Mouse (Mus musculus) lung, postnatal 0 days (tissue): ENCODE measurements at regions not wholly inside any gene's neighbourhood (a gene's known extent, or its start where the extent isn't known, plus 50 kb on each side); places are given as distances from the start of the nearest gene placed in this dataset.

Experiments used
- ATAC-seq: fragments of 200-750 bp; cut with Nextera tagmentation; 2 replicates; pipeline ENCODE4 v1.8.0; 2017; ENCODE audit warnings: moderate library complexity
- DNase-seq: peaks from one replicate; pipeline ENCODE4 v3.0.0-alpha.2; 2016; ENCODE audit warnings: low spot score
- H3K27ac ChIP-seq: fragments of 300-500 bp; sonication (generic); 2 replicates; pipeline ENCODE4 v1.5.1; 2014; ENCODE audit warnings: antibody characterized with exemption, mild to moderate bottlenecking, low read length, mixed read lengths
- H3K27me3 ChIP-seq: fragments of 300-500 bp; sonication (generic); replicated peaks from 2 replicates; pipeline ENCODE4 v1.6.1; 2014; ENCODE audit warnings: low read length, mixed read lengths; ENCODE audit not compliant: insufficient read depth
- H3K36me3 ChIP-seq: fragments of 300-500 bp; sonication (generic); 2 replicates; pipeline ENCODE4 v1.6.1; 2014; ENCODE audit warnings: low read length, mixed read lengths; ENCODE audit not compliant: insufficient read depth
- H3K4me1 ChIP-seq: fragments of 300-500 bp; sonication (generic); 2 replicates; pipeline ENCODE4 v1.6.1; 2014; ENCODE audit warnings: antibody characterized with exemption, low read depth, low read length, mixed read lengths; ENCODE audit not compliant: insufficient read depth
- H3K4me2 ChIP-seq: fragments of 300-500 bp; sonication (generic); replicated peaks from 2 replicates; pipeline ENCODE4 v1.6.1; 2014; ENCODE audit warnings: low read depth, mild to moderate bottlenecking, low read length, moderate library complexity, mixed read lengths
- H3K4me3 ChIP-seq: fragments of 300-500 bp; sonication (generic); 2 replicates; pipeline ENCODE4 v1.5.1; 2014; ENCODE audit warnings: low read depth, low read length
- H3K9ac ChIP-seq: fragments of 300-500 bp; sonication (generic); replicated peaks from 2 replicates; pipeline ENCODE4 v1.6.1; 2014; ENCODE audit warnings: low read depth, mild to moderate bottlenecking
- H3K9me3 ChIP-seq: fragments of 300-500 bp; sonication (generic); 2 replicates; pipeline ENCODE4 v1.6.1; 2016; ENCODE audit warnings: low read length, mixed read lengths
- CTCF ChIP-seq: IDR thresholded peaks from 2 replicates; pipeline ENCODE4 v1.5.1; 2016; ENCODE audit warnings: antibody characterized with exemption, mild to moderate bottlenecking
- EP300 ChIP-seq: IDR thresholded peaks from 2 replicates; pipeline ENCODE4 v1.6.1; 2016; ENCODE audit warnings: antibody characterized with exemption, mild to moderate bottlenecking, control low read depth
- WGBS: fragments of 180-500 bp; shearing (Covaris S2); extraction: QIAGEN DNeasy Blood & Tissue Kit; methylation state at CpG from one replicate; pipeline ENCODE4 v1.1.7; 2014; 5-methylcytosine and 5-hydroxymethylcytosine counted together

DNA sequence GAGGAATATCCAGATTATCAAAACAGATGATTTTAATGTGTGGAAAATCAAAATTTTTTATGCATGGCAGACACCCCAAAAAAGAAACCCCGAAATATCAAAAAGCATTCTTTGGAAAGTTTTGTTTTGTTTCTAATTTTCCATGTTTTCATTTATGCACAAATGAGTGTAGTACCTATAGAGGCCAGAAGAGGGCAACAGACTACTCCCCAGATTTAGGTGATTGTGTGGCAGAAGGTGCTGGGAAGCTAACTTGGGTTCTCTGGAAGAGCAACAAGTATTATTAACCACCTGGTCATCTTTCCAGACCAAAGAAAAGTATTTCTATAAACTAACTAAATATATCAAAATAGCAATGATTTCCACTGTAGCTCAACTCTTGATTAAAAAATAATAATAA, 137.2 kb downstream of the Cdc5l start:
- Histone ChIP-seq H3K9ac (no peak overlapping the region), H3K4me2 (no peak overlapping the region), H3K4me3 (no peak overlapping the region), H3K36me3 (no peaks in the 10 kb centered on the region), H3K9me3 (no peaks in the 10 kb centered on the region), H3K4me1 (no peaks in the 10 kb centered on the region), H3K27ac (no peak overlapping the region), H3K27me3 (no peaks in the 10 kb centered on the region)
- DNase-seq, result no peak
- WGBS, result 87% methylated on average over 1 of the region's 1 CpGs
- TF ChIP-seq EP300, result no peak
- peak; percentile 59 for TF ChIP-seq CTCF
- ATAC-seq, result no peak

DNA sequence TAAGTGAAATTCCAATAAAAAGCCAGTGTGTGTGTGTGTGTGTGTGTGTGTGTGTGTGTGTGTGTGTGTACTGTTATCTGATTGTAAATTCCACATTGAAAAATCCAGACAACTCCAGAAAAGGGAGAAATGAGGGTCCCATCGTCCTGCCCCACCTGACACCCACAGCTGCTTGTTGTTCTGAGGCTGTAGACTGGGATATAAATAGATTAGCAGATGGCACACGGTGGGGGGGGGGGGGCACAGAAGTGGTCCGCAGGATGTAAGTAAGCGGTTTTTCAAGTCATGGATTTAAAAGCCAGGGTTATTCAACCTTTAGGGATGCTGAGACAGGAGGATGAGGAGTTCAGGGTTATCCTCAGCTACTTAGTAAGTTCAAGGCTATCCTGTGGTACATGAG, 138.7 kb downstream of the Cdc5l start:
- ATAC-seq (no peak), DNase-seq (no peak)
- Histone ChIP-seq H3K9ac (no peak overlapping the region), H3K4me2 (no peak overlapping the region), H3K36me3 (no peaks in the 10 kb centered on the region), H3K27me3 (no peaks in the 10 kb centered on the region), H3K4me3 (no peak overlapping the region), H3K9me3 (no peaks in the 10 kb centered on the region), H3K27ac (no peak overlapping the region), H3K4me1 (no peaks in the 10 kb centered on the region)
- TF ChIP-seq EP300 (no peak), CTCF (no peak)
- WGBS, result 62% methylated on average over 4 of the region's 4 CpGs

DNA sequence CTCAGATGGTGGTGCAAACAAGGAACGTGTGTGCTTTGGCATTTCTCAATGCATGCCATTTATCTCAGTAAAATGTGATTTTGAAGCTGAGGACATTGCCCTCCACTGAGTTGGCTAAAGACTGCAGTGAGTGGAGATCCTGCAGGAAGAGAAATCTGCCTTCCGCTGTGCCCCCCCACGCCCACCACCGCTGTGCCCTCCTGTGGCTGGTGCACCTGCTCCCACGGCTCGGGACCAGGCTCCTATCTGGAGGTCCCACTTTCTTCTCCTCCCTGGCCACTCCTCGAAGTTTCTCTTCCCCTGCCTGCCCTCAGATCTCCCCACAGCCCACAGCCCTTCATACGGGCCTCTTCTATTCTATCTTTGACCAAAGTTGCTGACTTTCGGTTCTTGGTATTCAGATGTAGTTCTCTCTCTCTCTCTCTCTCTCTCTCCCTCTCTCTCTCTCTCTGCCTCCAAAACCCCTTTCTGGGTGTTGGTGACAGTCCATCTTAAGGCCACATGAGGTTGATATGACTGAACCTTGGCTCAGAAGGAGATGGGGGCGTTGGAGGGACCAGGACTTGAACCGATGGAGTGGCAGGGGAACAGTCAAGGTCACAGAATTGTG, 139.2 kb downstream of the Cdc5l start:
- Histone ChIP-seq H3K9ac (no peak overlapping the region), H3K4me2 (no peak overlapping the region), H3K27ac (no peak overlapping the region), H3K4me1 (no peaks in the 10 kb centered on the region), H3K9me3 (no peaks in the 10 kb centered on the region), H3K27me3 (no peaks in the 10 kb centered on the region), H3K4me3 (no peak overlapping the region), H3K36me3 (no peaks in the 10 kb centered on the region)
- no peak for TF ChIP-seq EP300
- ATAC-seq, result no peak
- WGBS, result 76% methylated on average over 11 of the region's 11 CpGs
- no peak for DNase-seq

DNA sequence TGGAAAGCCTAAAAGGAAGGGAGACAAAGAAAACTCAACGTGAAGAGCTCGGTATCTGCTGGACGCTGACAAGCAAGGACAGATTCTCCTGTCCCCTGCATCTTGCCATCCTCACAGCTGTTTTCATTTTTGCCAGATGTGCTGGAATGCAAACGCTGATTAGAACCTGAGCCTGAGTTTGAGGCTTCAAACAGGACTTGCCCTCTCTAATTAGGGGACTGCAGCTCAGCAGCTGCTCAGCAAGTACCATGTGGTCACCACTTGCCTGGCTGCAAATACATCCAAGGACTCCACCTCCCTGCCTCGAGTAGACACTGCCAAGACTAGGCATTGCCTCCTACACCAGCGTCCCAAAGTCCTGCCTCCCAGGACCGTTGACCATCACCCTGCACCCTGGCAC, 140.7 kb downstream of the Cdc5l start:
- no peak for TF ChIP-seq CTCF
- no peak for TF ChIP-seq EP300
- DNase-seq, result no peak
- no peaks in the 10 kb centered on the region for H3K9me3 ChIP-seq

DNA sequence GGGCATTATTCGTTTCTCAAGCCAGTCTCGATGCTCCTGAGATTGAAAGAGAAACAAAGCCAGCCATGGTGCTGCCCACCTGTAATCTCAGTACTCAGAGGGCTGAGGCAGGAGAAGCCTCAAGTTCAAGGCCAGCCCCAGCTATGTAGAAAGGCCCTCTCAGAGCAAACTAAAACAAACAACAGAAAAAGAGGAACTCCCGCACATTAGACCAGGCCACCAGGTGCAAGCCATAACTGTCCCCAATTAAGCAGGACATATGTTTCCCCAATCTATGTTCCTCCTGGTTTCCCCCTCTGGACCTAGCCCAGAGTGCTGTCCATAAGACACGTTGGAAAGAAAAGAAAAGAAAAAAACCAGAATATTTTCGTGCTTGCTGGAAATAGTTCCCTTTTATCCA, 142.5 kb downstream of the Cdc5l start:
- DNase-seq, result no peak
- Histone ChIP-seq H3K4me2 (no peak overlapping the region), H3K4me1 (no peaks in the 10 kb centered on the region), H3K4me3 (no peak overlapping the region), H3K9ac (no peak overlapping the region), H3K27ac (no peak overlapping the region), H3K36me3 (no peaks in the 10 kb centered on the region), H3K9me3 (no peaks in the 10 kb centered on the region), H3K27me3 (no peaks in the 10 kb centered on the region)
- 83% methylated on average over 5 of the region's 5 CpGs for WGBS
- ATAC-seq, result no peak
- TF ChIP-seq EP300 (no peak), CTCF (no peak)

More for the DNA sequence above, 140.7 kb downstream of the Cdc5l start:
- H3K4me2 ChIP-seq, result no peak overlapping the region
- H3K36me3 ChIP-seq, result no peaks in the 10 kb centered on the region
- 77% methylated on average over 7 of the region's 7 CpGs for WGBS
- no peak overlapping the region for H3K27ac ChIP-seq
- no peaks in the 10 kb centered on the region for H3K4me1 ChIP-seq
- H3K27me3 ChIP-seq, result no peaks in the 10 kb centered on the region
- H3K9ac ChIP-seq, result no peak overlapping the region
- no peak for ATAC-seq
- no peak overlapping the region for H3K4me3 ChIP-seq

DNA sequence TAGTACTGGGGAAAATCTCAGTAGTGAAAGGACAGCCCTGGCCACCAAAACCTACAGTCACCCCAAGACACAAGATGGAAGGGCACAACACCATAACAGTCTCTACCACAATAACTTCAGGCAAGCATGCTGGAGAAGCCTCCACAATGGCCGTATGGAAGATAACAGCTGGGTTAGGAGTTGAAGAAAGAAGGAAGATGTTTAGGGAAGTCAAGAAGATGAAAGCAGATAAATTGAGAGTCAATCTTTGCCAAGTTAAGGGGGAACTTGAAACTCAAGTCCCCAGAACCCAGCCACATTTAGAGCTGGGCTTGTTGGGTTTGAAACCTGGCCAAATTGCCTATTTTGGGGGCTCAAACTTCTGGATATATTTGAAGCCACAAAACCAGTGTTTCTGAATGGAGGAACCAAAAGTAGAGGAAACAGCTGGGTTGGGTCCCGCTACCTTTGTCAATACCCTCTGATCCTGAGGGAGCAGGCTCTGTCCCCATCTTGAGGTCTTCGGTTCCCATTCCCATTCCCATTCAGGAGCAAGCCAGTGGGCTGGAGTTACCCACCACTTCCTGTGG, 147.8 kb downstream of the Cdc5l start:
- Histone ChIP-seq H3K4me3 (no peak overlapping the region), H3K9ac (no peak overlapping the region), H3K27ac (no peak overlapping the region), H3K4me1 (no peaks in the 10 kb centered on the region), H3K4me2 (no peak overlapping the region), H3K9me3 (no peaks in the 10 kb centered on the region), H3K27me3 (no peaks in the 10 kb centered on the region), H3K36me3 (no peaks in the 10 kb centered on the region)
- no peak for TF ChIP-seq EP300
- no peak for TF ChIP-seq CTCF
- DNase-seq, result no peak
- WGBS, result 83% methylated on average over 3 of the region's 3 CpGs
- no peak for ATAC-seq

DNA sequence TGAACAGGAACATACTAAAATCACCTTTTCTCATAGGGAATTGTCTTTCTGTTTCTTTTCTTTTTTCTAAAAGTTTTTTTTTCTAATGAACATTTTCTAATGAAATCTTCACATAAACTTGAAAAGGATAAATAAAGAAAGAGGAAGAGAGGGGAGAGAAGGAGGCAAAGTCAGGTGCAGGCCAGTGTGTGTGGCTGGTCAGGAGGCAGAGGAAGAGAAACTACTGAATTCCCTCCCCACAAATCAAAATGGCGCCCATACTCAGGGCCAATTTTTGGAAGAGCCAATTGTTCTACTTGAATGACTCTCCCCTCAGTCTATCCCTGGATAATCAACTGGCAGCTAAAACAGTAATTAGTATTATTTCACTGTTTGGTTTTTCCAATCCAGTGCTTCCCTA, 152.0 kb downstream of the Cdc5l start:
- no peaks in the 10 kb centered on the region for H3K27me3 ChIP-seq
- ATAC-seq (no peak), DNase-seq (no peak)
- no peak overlapping the region for H3K4me3 ChIP-seq
- WGBS, result 88% methylated on average over 1 of the region's 1 CpGs
- no peak overlapping the region for H3K4me2 ChIP-seq
- no peaks in the 10 kb centered on the region for H3K9me3 ChIP-seq
- TF ChIP-seq EP300, result no peak
- no peak for TF ChIP-seq CTCF
- no peaks in the 10 kb centered on the region for H3K36me3 ChIP-seq
- no peak overlapping the region for H3K9ac ChIP-seq
- no peaks in the 10 kb centered on the region for H3K4me1 ChIP-seq
- H3K27ac ChIP-seq, result no peak overlapping the region
